ENCODE assay signal across 8 mouse cellular contexts in genomic region chr3:133545304-133545666, GRCm38 (mm10). TPM values are rescaled to one million over a fixed set of nuclear protein-coding genes. Genes with fewer than 3 reads are reported as not detected.
DNase-seq lines count a peak whose midpoint lies in the region; ATAC-seq and TF ChIP-seq lines count a peak whose summit lies in the region.

No protein-coding gene starts in this region.

- intact Hi-C loops in gastrocnemius, postnatal 36 days (cut with DNase I): loop anchor here (5.0 kb wide), 1 partner anchor 42 kb away; no protein-coding TSS in a partner anchor

- no peak for ATAC-seq in neural tube, embryonic 11.5 days (ENCODE audit: insufficient read depth, low FRiP score, low TSS enrichment)
- no peak for ATAC-seq in limb, embryonic 13.5 days (ENCODE audit: low FRiP score, low read depth)

- H3K27ac ChIP-seq in cerebellum, adult 2 months (ENCODE audit: insufficient read depth, low read length): no peak overlapping the region
- H3K27ac ChIP-seq in neural tube, embryonic 11.5 days (ENCODE audit: low read depth, low read length): no peak overlapping the region
- peak overlapping the region; percentile 94; the same call in 1 of the 2 replicates for H3K27ac ChIP-seq in limb, embryonic 13.5 days
- H3K27ac ChIP-seq in small intestine, adult 2 months (ENCODE audit: insufficient read depth, low read depth, low read length): no peak overlapping the region

- TF ChIP-seq POLR2A in cerebellum, adult 2 months (IDR thresholded peaks at IDR 0.05; ENCODE audit: borderline replicate concordance, insufficient read depth, low read length): no peak
- TF ChIP-seq POLR2A in small intestine, adult 2 months (IDR thresholded peaks at IDR 0.05; ENCODE audit: low read depth, low read length): no peak

- H3K4me2 ChIP-seq in neural tube, embryonic 11.5 days (ENCODE audit: low read depth): peak overlapping the region; percentile 79
- H3K4me2 ChIP-seq in limb, embryonic 13.5 days (replicated peaks): peak overlapping the region; percentile 74

- no peaks in the 10 kb centered on the region for H3K9me3 ChIP-seq in neural tube, embryonic 11.5 days (ENCODE audit: control insufficient read depth, low read length)
- H3K9me3 ChIP-seq in limb, embryonic 13.5 days: no peaks in the 10 kb centered on the region

- H3K4me3 ChIP-seq in cerebellum, adult 2 months (replicated peaks; ENCODE audit: insufficient read depth, low read depth, low read length): peak overlapping the region; percentile 67
- peak overlapping the region; percentile 82 for H3K4me3 ChIP-seq in neural tube, embryonic 11.5 days (ENCODE audit: low read depth, low read length)
- peak overlapping the region; percentile 78 for H3K4me3 ChIP-seq in limb, embryonic 13.5 days
- peak overlapping the region; percentile 99 for H3K4me3 ChIP-seq in small intestine, adult 2 months (ENCODE audit: low read depth, low read length)

- H3K36me3 ChIP-seq in neural tube, embryonic 11.5 days (ENCODE audit: control insufficient read depth, insufficient read depth, low read length): no peaks in the 10 kb centered on the region
- no peaks in the 10 kb centered on the region for H3K36me3 ChIP-seq in limb, embryonic 13.5 days
- no peaks in the 10 kb centered on the region for H3K36me3 ChIP-seq in small intestine, adult 2 months (ENCODE audit: control insufficient read depth, insufficient read depth, low read length)

- DNase-seq in cerebellum, adult 2 months: no peak
- no peak for DNase-seq in cerebellum, postnatal 4 days (ENCODE audit: low spot score in 2 of 2)
- DNase-seq in neural tube, embryonic 11.5 days (ENCODE audit: low spot score): no peak
- no peak for DNase-seq in neural tube, embryonic 10.5 days (ENCODE audit: extremely low spot score, low spot score)
- DNase-seq in gastrocnemius, postnatal 36 days: no peak
- DNase-seq in testis, postnatal 14 days (ENCODE audit: low spot score): no peak

- no peak overlapping the region; the same call in 1 of the 2 replicates for H3K9ac ChIP-seq in neural tube, embryonic 11.5 days (ENCODE audit: low read length)
- peak overlapping the region; percentile 85 for H3K9ac ChIP-seq in limb, embryonic 13.5 days

- WGBS in cerebellum, adult 2 months: 47% methylated on average over 6 of the region's 6 CpGs
- whole genome bisulfite sequencing in neural tube, embryonic 11.5 days: 18% methylated on average over 6 of the region's 6 CpGs
- 11% methylated on average over 6 of the region's 6 CpGs for WGBS in limb, embryonic 13.5 days
- 35% methylated on average over 6 of the region's 6 CpGs for WGBS in small intestine, adult 2 months

- no peak for TF ChIP-seq CTCF in cerebellum, adult 2 months (IDR thresholded peaks at IDR 0.05; ENCODE audit: borderline replicate concordance, insufficient read depth, low read depth, low read length)
- no peak for TF ChIP-seq CTCF in small intestine, adult 2 months (IDR thresholded peaks at IDR 0.05; ENCODE audit: extremely low read depth, insufficient read length, insufficient replicate concordance, low read depth, low read length)

- no peaks in the 10 kb centered on the region for H3K27me3 ChIP-seq in cerebellum, adult 2 months (ENCODE audit: control insufficient read depth, insufficient read depth, low read length)
- no peaks in the 10 kb centered on the region for H3K27me3 ChIP-seq in neural tube, embryonic 11.5 days (ENCODE audit: control insufficient read depth, insufficient read depth, low read length)
- H3K27me3 ChIP-seq in limb, embryonic 13.5 days: no peaks in the 10 kb centered on the region
- H3K27me3 ChIP-seq in small intestine, adult 2 months (ENCODE audit: control insufficient read depth, insufficient read depth, low read length): no peaks in the 10 kb centered on the region

- no peaks in the 10 kb centered on the region for H3K4me1 ChIP-seq in cerebellum, adult 2 months (ENCODE audit: control insufficient read depth, insufficient read depth, low read length)
- peaks cover 5% of the 10 kb centered on the region; the same call in 1 of the 2 replicates for H3K4me1 ChIP-seq in neural tube, embryonic 11.5 days (ENCODE audit: control insufficient read depth, insufficient read depth, low read length)
- H3K4me1 ChIP-seq in limb, embryonic 13.5 days: peaks cover 17% of the 10 kb centered on the region
- peaks cover 2% of the 10 kb centered on the region for H3K4me1 ChIP-seq in small intestine, adult 2 months (ENCODE audit: control insufficient read depth, insufficient read depth, insufficient read length, low read length)

RNA-seq across cellular contexts. Expression of gene Tet2, which starts 0.3 kb away (rescaled TPM):
- 19.0 TPM in 2 replicates for polyA plus RNA-seq in cerebellum, adult 2 months (2012; rRNA removed)
- 15.6 and 18.3 TPM in 2 replicates for polyA plus RNA-seq in neural tube, embryonic 11.5 days (2014; fragmentation: Nextera tagmentation; extraction: Ambion mirVana)
- polyA plus RNA-seq in limb, embryonic 13.5 days (2015; fragmentation: Nextera tagmentation; extraction: Ambion mirVana): 19.4 and 22.0 TPM in 2 replicates
- polyA plus RNA-seq in small intestine, adult 2 months (2012; rRNA removed): 3.7 and 8.7 TPM in 2 replicates
- 10 to 100 TPM; 17.1 to 27.5 TPM for total RNA-seq in gastrocnemius, postnatal 36 days (2021)
